Mouse (Mus musculus): Measurements from ENCODE around the gene Gm10392. TPM values are rescaled to one million over a fixed set of nuclear protein-coding genes. Genes with fewer than 3 reads are reported as not detected.

Gm10392 gene
- polyA plus RNA-seq, 1 experiment from 2014 or later, result not detected

DNA sequence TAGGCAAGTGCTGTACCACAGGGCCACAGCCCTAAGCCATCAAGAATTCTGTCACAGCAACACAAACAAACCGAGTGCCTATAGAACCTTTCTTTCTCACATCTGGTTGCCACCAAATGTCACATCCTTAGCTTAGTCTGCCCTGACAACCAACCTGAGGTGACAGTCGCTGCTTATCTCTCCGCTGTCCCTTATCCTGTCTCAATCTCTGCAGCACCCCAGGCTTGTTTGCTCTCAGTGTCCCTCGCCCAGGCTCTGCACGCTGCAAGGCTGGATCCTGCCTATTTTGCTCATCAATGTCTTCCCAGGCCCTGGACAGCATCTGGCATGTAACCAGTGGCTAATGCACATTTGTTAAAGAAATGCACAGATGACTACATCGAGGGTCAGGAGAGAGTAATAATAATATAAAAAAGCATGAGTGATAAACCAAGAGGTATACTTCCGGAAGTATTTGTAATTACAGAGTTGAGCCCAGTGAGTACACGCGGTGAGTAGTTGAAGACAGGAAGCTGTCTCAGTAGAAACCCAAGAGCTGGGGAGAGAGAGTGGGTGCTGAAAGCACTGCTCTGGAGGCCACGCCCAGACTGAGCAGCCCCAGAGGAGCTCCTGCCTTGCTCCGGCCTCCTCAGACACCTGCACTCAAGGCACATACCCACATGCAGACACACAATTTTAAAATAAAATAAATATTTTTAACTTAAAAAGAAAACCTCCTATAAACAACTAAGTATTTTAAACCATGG is 35.3 kb downstream of the Gm10392 start:
- Histone ChIP-seq H3K9me3 (ENCODE audit: low read length) (no peaks in the 10 kb centered on the region), H3K4me2 (replicated peaks; ENCODE audit: low read depth, low read length) (no peak overlapping the region)
- no peak for ATAC-seq (ENCODE audit: low FRiP score, low TSS enrichment)

DNA sequence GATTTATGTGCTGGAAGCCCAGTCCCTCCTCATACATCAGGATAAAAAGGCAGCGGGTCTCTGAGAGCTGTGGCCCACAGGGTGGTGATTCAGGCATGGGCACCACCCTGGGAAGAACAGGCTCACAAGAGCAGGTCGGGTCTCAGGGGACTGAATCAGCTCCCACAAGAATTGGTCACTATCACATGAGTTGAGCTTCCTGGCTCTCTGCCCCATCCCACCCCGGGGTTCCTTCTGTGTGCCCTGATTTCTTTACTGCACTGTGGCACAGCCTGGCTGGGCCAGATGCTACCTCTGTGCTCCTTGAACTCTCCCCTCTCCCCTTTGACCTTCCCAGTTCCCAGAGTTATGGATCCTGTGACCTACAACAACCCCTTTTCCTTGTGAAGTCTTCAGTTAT is 36.0 kb downstream of the Gm10392 start:
- Histone ChIP-seq H3K36me3 (ENCODE audit: insufficient read depth, low read length) (no peaks in the 10 kb centered on the region), H3K4me3 (ENCODE audit: low read length) (no peak overlapping the region), H3K4me1 (ENCODE audit: insufficient read depth, low read length) (peaks cover 17% of the 10 kb centered on the region), H3K27ac (ENCODE audit: low read length) (no peak overlapping the region), H3K4me2 (replicated peaks; ENCODE audit: low read depth, low read length) (no peak overlapping the region), H3K9me3 (ENCODE audit: low read length) (no peaks in the 10 kb centered on the region), H3K9ac (replicated peaks; ENCODE audit: low read length) (no peak overlapping the region), H3K27me3 (ENCODE audit: insufficient read depth, low read length) (no peaks in the 10 kb centered on the region)
- no peak for ATAC-seq (ENCODE audit: low FRiP score, low TSS enrichment)
- WGBS, result 59% methylated on average over 3 of the region's 3 CpGs

More for the DNA sequence above, 35.3 kb downstream of the Gm10392 start:
- Histone ChIP-seq H3K4me3 (ENCODE audit: low read length) (no peak overlapping the region), H3K36me3 (ENCODE audit: insufficient read depth, low read length) (no peaks in the 10 kb centered on the region), H3K9ac (replicated peaks; ENCODE audit: low read length) (no peak overlapping the region), H3K27me3 (ENCODE audit: insufficient read depth, low read length) (no peaks in the 10 kb centered on the region), H3K4me1 (ENCODE audit: insufficient read depth, low read length) (peaks cover 23% of the 10 kb centered on the region), H3K27ac (ENCODE audit: low read length) (no peak overlapping the region)
- WGBS, result 60% methylated on average over 11 of the region's 11 CpGs

DNA sequence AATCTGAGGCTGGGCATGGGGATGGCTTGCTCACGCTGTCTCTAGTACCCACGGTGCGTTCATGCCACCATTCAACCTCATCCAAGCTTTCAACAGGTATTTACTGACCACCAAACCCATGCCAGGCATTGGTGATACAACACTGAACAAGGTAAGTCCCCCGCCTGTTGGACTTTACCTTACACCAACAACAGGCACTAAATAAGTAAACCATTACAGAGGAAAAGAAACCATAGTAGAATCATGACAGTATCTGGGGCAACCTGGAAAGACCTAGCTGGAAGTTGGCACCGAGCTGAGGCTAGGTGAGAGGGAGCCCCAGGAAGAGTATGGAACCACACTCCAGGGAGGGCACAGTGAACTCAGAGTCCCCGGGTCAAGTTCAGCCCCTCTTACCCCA is 42.1 kb downstream of the Gm10392 start:
- Histone ChIP-seq H3K4me2 (replicated peaks; ENCODE audit: low read depth, low read length) (no peak overlapping the region), H3K9me3 (ENCODE audit: low read length) (no peaks in the 10 kb centered on the region), H3K27ac (ENCODE audit: low read length) (peak overlapping the region; percentile 41), H3K36me3 (ENCODE audit: insufficient read depth, low read length) (peaks cover 12% of the 10 kb centered on the region), H3K4me1 (ENCODE audit: insufficient read depth, low read length) (no peaks in the 10 kb centered on the region), H3K9ac (replicated peaks; ENCODE audit: low read length) (no peak overlapping the region), H3K4me3 (ENCODE audit: low read length) (no peak overlapping the region), H3K27me3 (ENCODE audit: insufficient read depth, low read length) (no peaks in the 10 kb centered on the region)
- 89% methylated on average over 6 of the region's 6 CpGs for WGBS
- peak; percentile 65; the same call in 1 of the 2 replicates for ATAC-seq (ENCODE audit: low FRiP score, low TSS enrichment)

DNA sequence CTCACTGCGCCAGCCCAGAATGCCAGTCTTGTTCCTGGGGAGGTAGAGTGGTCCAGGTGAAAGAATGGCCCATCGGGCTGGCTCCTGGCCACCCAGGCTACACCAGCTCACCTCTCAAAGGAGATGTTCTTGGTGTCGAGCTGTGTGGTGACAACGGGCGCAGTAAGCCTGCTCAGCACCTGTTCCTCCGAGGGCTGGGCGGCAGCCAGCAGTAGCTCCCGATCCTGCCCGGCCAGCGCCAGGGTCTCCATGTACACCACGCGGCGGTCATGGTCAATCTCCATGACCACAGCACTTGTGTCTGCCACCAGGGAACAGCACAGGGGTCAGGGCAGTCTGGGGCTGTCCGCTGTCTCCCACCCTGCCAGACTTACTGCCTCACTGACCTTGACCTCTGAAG is 42.8 kb downstream of the Gm10392 start:
- H3K27ac ChIP-seq (ENCODE audit: low read length), result peak overlapping the region; percentile 41; the same call in 1 of the 2 replicates
- H3K4me3 ChIP-seq (ENCODE audit: low read length), result no peak overlapping the region
- no peak overlapping the region for H3K4me2 ChIP-seq (replicated peaks; ENCODE audit: low read depth, low read length)
- no peaks in the 10 kb centered on the region for H3K27me3 ChIP-seq (ENCODE audit: insufficient read depth, low read length)
- H3K4me1 ChIP-seq (ENCODE audit: insufficient read depth, low read length), result no peaks in the 10 kb centered on the region
- no peaks in the 10 kb centered on the region for H3K9me3 ChIP-seq (ENCODE audit: low read length)
- no peak for ATAC-seq (ENCODE audit: low FRiP score, low TSS enrichment)
- H3K36me3 ChIP-seq (ENCODE audit: insufficient read depth, low read length), result peaks cover 18% of the 10 kb centered on the region
- H3K9ac ChIP-seq (replicated peaks; ENCODE audit: low read length), result no peak overlapping the region
- 88% methylated on average over 14 of the region's 14 CpGs for WGBS

DNA sequence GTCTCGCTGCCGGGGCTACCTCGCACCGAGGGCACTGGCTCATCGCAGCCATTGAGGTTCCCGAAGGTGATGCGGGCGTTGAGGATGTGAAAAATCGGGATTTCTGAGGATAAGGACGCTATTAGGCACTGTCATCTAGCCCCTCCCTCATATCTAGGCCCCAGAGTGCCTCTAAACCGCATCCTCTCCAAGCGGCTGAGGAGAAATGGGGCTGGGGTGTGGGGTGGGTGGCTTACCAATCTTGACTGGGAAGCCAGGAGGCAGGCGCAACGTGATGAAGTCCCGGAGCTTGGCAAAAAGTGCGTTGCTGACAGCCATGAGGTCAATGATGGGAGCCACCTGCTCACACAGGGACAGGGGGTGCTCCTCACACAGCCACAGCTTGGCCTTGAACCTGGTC is 46.2 kb downstream of the Gm10392 start:
- Histone ChIP-seq H3K36me3 (ENCODE audit: insufficient read depth, low read length) (peaks cover 23% of the 10 kb centered on the region), H3K4me3 (ENCODE audit: low read length) (no peak overlapping the region), H3K9ac (replicated peaks; ENCODE audit: low read length) (no peak overlapping the region), H3K27ac (ENCODE audit: low read length) (no peak overlapping the region), H3K4me2 (replicated peaks; ENCODE audit: low read depth, low read length) (no peak overlapping the region), H3K9me3 (ENCODE audit: low read length) (no peaks in the 10 kb centered on the region), H3K27me3 (ENCODE audit: insufficient read depth, low read length) (0 out of 2 replicates have a peak, but pooled peaks cover 8% of the 10 kb centered on the region), H3K4me1 (ENCODE audit: insufficient read depth, low read length) (peaks cover under 1% of the 10 kb centered on the region; the same call in 1 of the 2 replicates)
- WGBS, result 83% methylated on average over 16 of the region's 16 CpGs
- no peak for ATAC-seq (ENCODE audit: low FRiP score, low TSS enrichment)

DNA sequence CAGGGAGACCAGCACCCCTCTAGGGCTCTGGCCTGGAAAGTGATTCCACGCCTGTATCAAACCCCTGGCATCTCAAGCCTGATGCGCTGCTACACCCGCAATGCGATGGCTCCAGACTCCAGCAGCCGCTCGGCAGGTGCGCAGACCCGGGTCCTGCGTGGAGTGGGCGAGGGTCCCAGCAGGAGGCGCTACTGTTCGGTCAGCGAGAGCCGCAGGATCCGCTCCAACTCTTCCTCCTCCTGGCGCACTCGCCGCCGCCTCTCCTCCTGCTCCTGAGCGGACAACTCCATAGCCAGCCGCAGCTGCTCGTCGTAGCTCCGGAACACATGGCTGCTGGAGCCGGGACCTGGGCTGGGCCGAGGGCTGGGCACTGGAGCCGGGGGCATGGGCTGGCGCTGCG is 47.6 kb downstream of the Gm10392 start:
- Histone ChIP-seq H3K4me1 (ENCODE audit: insufficient read depth, low read length) (peaks cover 10% of the 10 kb centered on the region), H3K9ac (replicated peaks; ENCODE audit: low read length) (no peak overlapping the region), H3K4me2 (replicated peaks; ENCODE audit: low read depth, low read length) (no peak overlapping the region), H3K27me3 (ENCODE audit: insufficient read depth, low read length) (peaks cover 22% of the 10 kb centered on the region), H3K27ac (ENCODE audit: low read length) (no peak overlapping the region), H3K9me3 (ENCODE audit: low read length) (no peaks in the 10 kb centered on the region), H3K36me3 (ENCODE audit: insufficient read depth, low read length) (peaks cover 23% of the 10 kb centered on the region), H3K4me3 (ENCODE audit: low read length) (no peak overlapping the region)
- no peak for ATAC-seq (ENCODE audit: low FRiP score, low TSS enrichment)
- WGBS, result 74% methylated on average over 28 of the region's 29 CpGs

DNA sequence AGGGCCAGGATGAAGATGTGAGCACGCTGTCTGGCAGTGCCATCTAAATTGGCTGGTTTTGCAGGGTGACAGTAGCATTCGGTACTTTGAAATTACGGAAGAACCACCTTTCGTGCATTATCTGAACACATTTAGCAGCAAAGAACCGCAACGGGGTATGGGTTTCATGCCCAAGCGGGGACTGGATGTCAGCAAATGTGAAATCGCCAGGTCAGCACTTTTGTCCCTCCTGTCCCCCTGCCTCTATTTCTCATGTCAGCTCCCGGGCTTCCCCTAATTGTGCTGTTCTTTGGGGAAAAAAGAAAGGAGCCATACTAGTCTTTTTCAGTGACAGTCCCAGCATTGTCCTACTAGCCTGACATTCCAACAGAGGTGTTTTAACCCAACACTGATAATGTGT is 50.6 kb downstream of the Gm10392 start:
- WGBS, result 86% methylated on average over 9 of the region's 9 CpGs
- no peak for ATAC-seq (ENCODE audit: low FRiP score, low TSS enrichment)
- H3K27me3 ChIP-seq (ENCODE audit: insufficient read depth, low read length), result peaks cover 46% of the 10 kb centered on the region

DNA sequence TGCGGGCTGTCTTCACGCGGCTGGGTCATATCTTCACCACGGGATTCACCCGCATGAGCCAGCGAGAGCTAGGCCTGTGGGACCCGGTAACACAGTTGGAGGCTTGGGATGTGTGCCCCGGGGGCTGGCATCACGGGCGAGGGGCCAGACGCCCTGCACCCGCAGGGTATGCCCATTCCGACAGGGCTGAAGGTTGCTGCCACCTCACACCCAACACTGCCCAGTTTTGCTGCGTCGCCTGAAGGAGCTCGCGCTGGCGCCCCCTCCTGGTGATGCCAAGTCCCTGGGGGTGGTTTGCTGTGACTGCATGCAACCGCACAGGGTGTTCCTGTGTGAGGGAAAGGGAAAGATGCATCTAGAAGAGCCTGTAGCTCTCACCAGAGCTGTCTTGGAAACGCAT is 51.2 kb downstream of the Gm10392 start:
- no peak for ATAC-seq (ENCODE audit: low FRiP score, low TSS enrichment)

More for the DNA sequence above, 50.6 kb downstream of the Gm10392 start:
- Histone ChIP-seq H3K4me3 (ENCODE audit: low read length) (no peak overlapping the region), H3K27ac (ENCODE audit: low read length) (no peak overlapping the region), H3K9me3 (ENCODE audit: low read length) (no peaks in the 10 kb centered on the region), H3K4me2 (replicated peaks; ENCODE audit: low read depth, low read length) (no peak overlapping the region), H3K4me1 (ENCODE audit: insufficient read depth, low read length) (peaks cover 10% of the 10 kb centered on the region), H3K36me3 (ENCODE audit: insufficient read depth, low read length) (peaks cover 19% of the 10 kb centered on the region), H3K9ac (replicated peaks; ENCODE audit: low read length) (no peak overlapping the region)

DNA sequence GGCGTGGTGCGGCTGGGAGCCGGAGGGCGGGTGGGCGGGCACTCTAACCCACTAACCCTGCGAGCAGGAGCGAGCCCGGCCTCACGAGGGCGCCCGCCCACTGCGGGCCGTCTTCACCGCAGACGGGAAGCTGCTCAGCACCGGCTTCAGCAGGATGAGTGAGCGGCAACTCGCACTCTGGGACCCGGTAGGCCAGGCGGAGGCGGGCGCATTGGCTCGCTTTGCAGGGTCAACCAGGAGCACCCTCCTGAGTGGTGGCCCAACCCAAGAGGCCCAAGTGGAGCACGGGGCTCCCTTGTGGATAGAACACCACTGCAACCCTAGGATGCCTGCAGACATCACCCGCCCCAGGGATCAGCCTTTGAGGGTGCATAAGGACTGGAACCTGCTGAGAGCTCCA is 51.8 kb downstream of the Gm10392 start:
- peak; percentile 33 for ATAC-seq (ENCODE audit: low FRiP score, low TSS enrichment)
- Histone ChIP-seq H3K4me1 (ENCODE audit: insufficient read depth, low read length) (peaks cover 10% of the 10 kb centered on the region), H3K9me3 (ENCODE audit: low read length) (no peaks in the 10 kb centered on the region), H3K4me2 (replicated peaks; ENCODE audit: low read depth, low read length) (peak overlapping the region; percentile 37), H3K4me3 (ENCODE audit: low read length) (peak overlapping the region; percentile 18), H3K27me3 (ENCODE audit: insufficient read depth, low read length) (peaks cover 50% of the 10 kb centered on the region), H3K27ac (ENCODE audit: low read length) (no peak overlapping the region), H3K36me3 (ENCODE audit: insufficient read depth, low read length) (peaks cover 14% of the 10 kb centered on the region), H3K9ac (replicated peaks; ENCODE audit: low read length) (no peak overlapping the region)
- WGBS, result 2% methylated on average over 20 of the region's 25 CpGs

More for the DNA sequence above, 51.2 kb downstream of the Gm10392 start:
- Histone ChIP-seq H3K9me3 (ENCODE audit: low read length) (no peaks in the 10 kb centered on the region), H3K36me3 (ENCODE audit: insufficient read depth, low read length) (peaks cover 19% of the 10 kb centered on the region), H3K9ac (replicated peaks; ENCODE audit: low read length) (no peak overlapping the region), H3K27ac (ENCODE audit: low read length) (no peak overlapping the region), H3K4me1 (ENCODE audit: insufficient read depth, low read length) (peaks cover 10% of the 10 kb centered on the region), H3K4me2 (replicated peaks; ENCODE audit: low read depth, low read length) (peak overlapping the region; percentile 37), H3K4me3 (ENCODE audit: low read length) (no peak overlapping the region), H3K27me3 (ENCODE audit: insufficient read depth, low read length) (peaks cover 50% of the 10 kb centered on the region)
- WGBS, result 8% methylated on average over 20 of the region's 20 CpGs

Measured in kidney, embryonic 16.5 days (tissue).